Mouse (Mus musculus) urinary bladder, postnatal 10 days (tissue): ENCODE measurements at regions not wholly inside any gene's neighbourhood (a gene's known extent, or its start where the extent isn't known, plus 50 kb on each side); places are given as distances from the start of the nearest gene placed in this dataset.
"Not testable (repeated sequence)": the region's sequence is repeated elsewhere in the genome, so short reads cannot be mapped to it uniquely, and the experiment has no call there.

Experiments
- DNase-seq: peaks from one replicate; pipeline ENCODE4 v3.0.0; 2022; ENCODE audit warnings: low spot score

GRCm38 (mm10) chr5:148776796-148777659, 152.1 kb downstream of the Katnal1 start:
- no peak for DNase-seq

DNA sequence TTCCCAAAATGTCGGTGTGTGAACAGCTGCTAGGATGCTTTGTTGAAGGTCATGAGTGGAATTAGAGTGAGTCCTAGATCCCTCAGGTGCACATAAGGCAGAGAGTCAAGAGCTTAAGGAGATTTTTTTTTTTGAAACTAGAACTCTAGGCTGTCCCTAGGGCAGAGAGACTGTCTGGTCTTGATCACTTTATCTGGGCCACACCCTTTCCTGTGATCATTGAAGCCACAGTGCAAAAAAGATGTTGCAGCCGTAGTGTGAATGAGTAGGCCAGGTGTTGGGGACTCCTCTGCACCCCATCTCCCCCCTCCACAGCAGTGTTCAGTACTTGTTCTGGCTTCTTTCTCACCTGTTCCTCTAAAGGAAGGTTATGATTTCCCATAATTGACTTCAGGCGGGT, 153.9 kb downstream of the Katnal1 start:
- DNase-seq, result no peak

DNA sequence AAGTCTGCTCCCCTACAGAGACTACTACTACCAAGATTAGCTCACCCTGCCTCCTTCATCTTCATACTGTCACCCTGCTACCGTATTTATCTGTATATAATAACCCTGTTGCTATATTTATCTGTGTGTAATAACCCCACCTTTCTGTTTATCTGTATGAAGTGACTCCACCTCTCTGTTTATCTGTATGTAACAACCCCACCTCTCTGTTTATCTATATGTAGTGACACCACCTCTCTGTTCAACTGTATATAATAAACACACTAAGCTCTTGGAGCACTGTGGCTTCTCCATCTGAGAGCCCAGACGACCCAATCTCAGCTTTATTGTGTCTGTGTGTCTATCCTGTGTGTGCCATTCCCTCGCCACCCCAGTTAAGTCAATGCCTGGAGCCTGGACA, 154.7 kb downstream of the Katnal1 start:
- DNase-seq, result no peak

DNA sequence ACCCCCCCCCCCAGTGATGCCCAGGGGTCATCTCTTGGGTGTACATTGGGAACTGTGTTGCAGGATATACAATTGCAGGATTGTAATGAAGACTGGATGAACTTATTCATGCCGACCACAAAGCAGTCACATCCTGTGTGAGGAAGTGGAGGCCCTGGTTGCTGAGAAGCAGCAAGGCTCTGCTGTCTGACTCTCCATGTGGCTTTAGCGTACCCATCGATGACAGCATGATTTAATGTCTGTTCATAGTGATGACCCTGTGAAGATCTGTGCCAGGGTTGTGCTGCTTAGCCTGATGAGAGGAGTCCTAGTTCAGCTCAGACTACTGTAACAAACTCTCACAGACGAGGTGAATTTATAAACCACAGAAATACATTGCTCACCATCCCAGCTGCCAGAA, 159.7 kb downstream of the Katnal1 start:
- DNase-seq, result no peak

DNA sequence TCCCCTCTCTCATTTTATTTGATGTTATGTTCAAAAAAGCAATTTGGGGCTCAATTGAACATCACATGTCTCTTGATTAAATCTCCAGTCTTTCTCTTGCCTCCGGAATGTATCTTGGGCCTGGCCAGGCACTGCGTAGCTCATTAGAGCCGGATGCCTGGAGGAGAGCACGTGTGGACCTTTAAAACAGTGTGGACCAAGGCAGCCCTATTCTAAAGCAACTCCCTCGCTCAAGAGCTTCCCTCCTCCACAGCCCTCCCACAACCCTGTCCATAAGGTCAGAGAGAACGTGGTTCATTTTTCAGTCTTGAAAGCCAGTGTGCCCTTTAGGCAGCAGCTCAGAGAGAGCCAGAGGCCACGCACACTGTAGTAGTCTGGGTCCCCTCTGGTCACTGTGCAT, 160.8 kb downstream of the Katnal1 start:
- no peak for DNase-seq

GRCm38 (mm10) chr5:148765993-148766392, 163.1 kb downstream of the Katnal1 start:
- DNase-seq, result no peak

- DNase-seq, result no peak
These were observed 169.0 kb downstream of the Katnal1 start for GRCm38 (mm10) chr5:148760108-148760507.

DNA sequence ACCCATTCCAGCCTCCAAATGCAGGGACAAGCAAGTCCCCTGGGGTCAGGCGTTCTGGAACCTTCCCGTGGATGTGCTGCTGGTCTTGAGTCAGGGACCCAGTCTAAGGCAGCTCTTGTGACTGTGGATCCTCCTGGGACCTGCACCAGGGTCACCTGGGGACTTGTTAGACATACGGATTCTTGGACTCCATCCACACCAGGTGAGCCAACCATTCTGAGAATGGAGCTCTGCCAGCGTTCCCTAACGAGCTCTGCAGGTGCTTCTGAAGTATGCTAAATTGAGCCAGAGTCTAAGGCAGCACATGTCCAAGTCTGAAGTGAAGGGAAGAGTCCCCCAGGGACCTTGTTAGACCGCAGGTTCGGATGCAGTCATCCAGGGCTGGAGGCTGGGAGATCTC, 170.3 kb downstream of the Katnal1 start:
- DNase-seq, result no peak

DNA sequence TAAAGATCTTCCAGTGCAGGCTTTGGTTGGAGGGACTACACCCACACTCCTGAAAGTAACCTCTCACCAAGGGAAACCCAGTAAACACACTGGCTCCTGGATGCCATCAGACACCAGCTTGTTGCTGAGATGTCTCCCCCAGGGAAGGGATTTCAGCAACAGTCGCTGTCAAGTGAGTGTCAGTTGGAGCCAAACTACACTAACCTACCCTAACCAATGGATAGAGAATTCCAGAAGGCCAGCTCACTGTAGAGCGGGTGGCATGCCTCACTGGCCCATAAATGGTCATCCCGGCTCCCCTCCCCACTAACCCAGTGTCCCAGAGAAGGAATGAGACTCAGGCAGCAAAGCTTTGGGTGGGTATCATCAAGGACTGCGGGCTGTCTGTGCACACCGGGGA, 171.4 kb downstream of the Katnal1 start:
- no peak for DNase-seq

GRCm38 (mm10) chr5:148757236-148757635, 171.9 kb downstream of the Katnal1 start:
- DNase-seq, result no peak

DNA sequence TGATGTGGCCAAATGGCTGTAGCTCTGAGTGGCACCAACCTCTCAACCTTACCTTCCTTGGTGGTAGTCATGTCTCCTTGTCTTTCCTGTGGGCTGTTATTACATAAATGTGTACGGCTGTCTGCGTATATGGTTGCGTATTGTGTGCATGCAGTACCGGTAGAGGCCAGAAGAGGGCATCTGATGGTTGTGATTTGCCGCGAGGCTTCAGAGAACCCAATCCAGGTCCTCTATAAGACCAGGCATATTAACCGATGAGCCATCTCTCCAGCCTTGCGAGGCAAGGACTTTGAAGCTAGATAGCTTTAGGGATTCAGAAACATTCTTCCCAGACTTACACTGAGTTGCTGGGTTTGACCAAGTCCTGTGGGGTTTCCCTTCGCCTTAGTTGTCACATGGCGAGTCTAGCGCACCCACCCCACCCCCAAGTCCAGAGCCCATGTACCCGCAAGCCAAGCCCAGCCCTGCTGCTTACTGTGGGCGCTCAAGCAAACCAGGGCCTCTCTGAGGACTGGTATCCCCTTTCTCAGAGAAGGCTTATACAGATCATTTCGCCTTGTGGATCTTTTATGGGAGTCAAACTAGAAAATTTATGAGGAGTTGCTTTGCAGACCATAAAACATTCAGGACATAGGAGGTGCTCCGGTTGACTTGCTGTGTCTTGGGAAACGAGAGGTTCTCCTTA, 172.7 kb downstream of the Katnal1 start:
- DNase-seq, result no peak

DNA sequence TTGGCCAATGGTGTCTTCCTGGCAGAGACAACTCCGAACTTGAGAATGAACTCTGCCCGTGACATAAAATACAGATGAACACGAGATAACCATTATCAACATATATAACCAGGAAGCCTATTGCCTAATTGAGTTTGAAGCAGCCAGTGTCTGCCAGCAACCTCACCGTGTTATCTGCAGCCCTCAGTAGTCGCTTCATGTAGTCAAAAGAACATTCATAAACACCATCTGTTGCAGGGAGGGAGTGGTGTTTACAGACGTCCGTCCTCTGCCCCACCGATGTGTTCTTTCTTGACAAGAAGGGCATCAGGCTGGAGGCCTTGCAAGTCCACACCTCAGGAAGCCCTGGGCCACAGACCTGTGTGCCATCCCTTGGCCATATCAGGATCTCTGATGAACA, 173.3 kb downstream of the Katnal1 start:
- DNase-seq, result no peak

DNA sequence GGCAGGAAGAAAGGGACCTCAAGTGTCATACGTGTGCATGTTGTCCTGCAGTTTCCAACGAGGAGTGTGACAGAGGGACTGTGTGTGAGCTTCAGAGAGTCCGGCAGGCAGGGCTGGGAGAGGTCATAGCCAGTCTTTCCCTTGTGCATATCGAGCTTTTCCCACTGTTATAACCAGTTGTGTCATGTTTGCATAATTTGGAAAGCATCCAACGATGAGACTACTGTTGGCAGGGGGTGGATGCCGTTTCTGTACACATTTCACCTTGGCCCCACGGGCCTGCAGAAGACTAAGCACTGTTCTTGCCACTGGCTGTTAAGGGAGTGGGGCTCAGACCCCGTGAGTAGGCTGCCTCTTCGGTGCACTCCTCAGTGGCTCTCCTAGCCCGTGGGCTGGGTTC, 174.2 kb downstream of the Katnal1 start:
- no peak for DNase-seq

- DNase-seq, result no peak
These were observed 174.8 kb downstream of the Katnal1 start for GRCm38 (mm10) chr5:148754363-148754762.

DNA sequence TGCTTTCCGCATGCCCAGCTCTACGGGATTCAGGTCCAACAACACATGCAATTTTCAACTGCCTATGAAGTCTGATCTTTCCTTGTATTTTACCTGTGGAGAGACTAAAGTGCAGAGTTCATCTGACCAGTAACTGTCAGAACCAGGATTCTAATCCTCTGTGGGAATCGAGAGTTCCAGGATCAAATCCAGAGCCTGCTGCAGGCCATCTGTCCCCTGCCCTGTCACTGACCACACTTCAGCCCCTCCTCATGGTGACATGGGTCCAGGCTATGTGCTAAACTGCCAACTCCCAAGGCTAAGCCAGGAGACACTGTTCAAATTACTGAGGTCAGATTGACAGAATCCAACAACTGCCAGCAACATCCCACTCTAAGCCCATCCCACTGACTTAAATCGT, 175.7 kb downstream of the Katnal1 start:
- DNase-seq, result no peak

- DNase-seq, result no peak
These were observed 177.1 kb downstream of the Katnal1 start for GRCm38 (mm10) chr5:148751980-148752379.

DNA sequence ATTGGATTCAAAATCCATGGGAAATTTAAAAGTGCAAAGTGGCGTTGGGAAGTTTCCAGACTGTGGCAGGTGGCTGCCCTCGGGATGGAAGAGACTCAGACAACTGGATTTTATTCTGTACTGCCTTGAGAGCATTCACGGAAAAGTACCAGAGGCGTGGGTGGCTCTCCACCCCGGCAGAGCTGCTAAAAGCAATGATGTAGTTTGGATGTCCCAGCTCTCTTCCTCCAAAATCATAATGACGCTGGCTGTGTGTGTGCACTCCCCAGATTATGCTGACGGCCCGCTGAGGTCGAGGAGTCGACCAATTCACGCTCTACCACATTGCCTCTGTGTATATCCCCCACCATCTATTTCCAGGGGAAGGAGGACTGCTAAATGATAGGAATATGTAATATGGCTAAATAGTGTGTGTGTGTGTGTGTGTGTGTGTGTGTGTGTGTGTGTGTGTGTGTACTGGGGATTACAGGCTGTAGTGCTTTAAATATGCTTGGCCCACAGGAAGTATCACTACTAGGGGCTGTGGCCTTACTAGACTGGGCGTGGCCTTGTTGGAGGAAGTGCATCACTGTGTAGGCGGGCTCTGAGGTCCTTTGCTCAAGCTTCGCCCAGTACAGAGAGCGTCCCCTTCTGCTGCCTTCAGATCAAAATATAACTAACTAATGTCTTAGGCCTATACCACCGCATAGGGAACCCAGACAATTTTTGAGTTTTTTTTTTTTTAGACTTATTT, 179.0 kb downstream of the Katnal1 start:
- no peak for DNase-seq

DNA sequence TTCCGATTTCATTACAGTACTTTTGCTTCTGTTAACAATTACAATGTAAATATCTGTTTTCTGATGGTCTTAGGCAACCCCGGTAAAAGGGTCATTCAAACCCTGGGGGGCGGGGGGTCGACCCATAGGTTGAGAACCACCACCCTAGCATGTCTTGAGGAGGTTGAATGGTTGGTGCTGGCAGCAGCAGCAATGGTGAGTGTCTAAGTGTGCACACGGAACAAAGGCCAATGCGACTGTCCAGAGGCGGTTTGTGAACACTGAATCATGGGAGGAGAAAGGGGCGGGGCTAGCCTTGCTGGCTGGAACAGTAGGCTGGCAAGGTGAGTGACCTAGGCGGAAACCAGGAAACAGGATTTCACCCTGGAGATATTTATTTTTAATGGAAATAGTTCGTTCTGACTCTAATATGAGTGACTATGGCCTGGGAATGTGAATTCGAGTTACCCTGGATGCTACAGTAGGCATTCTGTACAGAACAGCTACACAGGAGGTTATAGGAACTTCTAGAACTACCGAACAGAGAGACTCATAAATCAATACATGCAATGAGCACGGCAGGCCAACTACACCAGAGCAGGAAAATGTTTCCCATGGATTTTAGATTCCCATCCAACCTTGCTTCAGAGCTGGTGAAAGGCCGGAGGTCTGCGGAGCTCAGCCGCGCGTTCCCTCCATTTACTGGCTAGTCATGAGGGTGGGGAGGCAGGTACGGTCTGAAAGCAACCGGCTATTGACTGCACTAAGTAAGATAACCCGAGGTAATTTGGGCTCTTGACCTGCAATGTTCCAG, 181.0 kb downstream of the Katnal1 start:
- DNase-seq, result no peak

GRCm38 (mm10) chr5:148747549-148747948, 181.6 kb downstream of the Katnal1 start:
- no peak for DNase-seq

- not testable (repeated sequence) for DNase-seq
These were observed 182.4 kb downstream of the Katnal1 start for GRCm38 (mm10) chr5:148746726-148747125.

DNA sequence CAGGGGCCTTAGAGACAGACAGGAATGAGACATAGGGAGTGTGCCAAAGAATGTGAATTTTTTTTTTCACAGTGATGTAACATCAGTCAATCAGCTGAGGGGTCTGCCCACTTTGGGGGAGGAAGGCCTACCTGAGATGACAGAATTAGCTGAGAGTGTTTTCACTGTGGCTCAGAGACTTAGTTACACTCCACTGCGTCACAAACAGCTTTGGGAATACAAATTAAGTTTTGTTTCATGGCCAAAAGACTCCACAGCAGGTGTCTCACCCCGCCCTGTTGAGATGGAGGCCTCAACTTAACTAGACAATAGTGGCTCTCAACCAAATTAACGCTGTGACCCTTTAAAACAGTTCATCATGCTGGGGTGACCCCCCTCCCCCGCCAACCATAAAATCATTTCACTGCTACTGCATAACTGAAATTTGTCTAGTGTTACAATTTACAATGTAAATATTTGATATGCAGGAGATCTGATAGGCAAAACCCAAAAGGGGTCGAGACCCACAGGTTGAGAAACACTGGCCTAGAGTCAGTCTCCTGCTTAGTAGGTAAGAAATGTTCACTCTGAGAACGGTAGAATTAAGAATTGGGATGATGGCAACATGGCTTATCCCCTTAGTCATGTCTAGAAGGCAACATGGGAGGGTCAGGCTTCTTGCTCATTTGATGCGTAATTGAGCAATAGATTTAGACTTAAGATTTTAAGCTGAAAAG, 184.3 kb downstream of the Katnal1 start:
- no peak for DNase-seq
